Mouse (Mus musculus) activated CD4-positive, CD25-positive, alpha-beta regulatory T cell, adult 4 months (primary cell): ENCODE results near the gene Mef2b. TPM values are rescaled to one million over a fixed set of nuclear protein-coding genes. Genes with fewer than 3 reads are reported as not detected.
"Not testable (repeated sequence)": the region's sequence is repeated elsewhere in the genome, so short reads cannot be mapped to it uniquely, and the experiment has no call there.

ENCODE experiments used
- ATAC-seq: one replicate; pipeline ENCODE4 v1.8.0; 2017
- polyA plus RNA-seq, 2 experiments: library from polyadenylated mRNA; unstranded; fragments of 100-300 nt; shearing (Covaris generic); gene quantifications; one replicate each; pipeline ENCODE4 v1.2.1; 2017

Mef2b gene
- polyA plus RNA-seq, 2 experiments from 2014 or later = not detected

DNA sequence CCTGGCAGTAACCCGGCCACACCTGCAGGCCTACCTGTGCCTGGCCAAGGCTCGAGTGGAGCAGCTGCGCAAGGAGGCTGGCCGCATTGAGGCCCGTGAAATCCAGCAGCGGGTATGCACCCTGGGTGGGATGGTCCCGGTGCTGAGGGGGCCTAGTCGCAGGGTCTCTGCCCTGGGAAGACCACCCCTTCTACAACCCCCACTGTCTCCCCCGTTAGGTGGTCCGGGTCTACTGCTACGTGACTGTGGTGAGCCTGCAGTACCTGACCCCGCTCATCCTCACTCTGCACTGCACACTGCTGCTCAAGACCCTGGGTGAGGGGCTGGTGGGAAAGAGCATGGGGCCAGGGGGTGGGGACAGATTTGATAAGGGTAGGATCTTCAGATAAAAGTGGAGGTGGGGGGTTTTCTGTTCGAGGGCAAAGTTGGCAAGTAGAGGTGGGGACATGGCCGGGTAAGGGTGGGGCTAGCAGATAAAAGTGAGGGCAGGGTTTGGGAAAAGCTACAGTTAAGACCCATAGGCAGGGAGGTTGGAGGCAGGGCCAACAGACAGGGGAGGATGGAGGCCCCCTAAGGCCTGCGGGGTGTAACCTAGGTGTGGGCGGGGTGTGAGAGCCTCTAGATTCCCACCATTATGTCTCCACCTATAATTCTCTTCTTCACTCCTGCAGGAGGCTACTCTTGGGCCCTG lies 41.8 kb downstream of the Mef2b start:
- no peak for ATAC-seq

DNA sequence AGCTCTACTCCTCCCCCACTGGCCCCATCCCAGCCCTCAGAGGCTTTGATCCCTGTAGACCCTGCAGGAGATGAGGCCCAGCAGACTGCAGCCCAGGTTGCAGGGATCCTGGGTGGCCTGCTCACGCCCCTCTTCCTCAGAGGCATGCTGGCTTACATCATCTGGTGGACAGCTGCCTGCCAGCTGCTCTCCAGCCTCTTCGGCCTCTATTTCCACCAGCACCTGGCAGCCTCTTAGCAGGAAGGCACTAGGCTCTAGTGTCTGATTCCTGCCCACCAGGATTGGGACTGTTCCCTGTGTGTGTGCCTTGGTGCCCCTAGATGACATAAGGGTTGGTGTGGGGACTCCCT lies 42.4 kb downstream of the Mef2b start:
- no peak for ATAC-seq

- ATAC-seq = no peak
Observed at GRCm38 (mm10) chr8:70183194-70183593, 43.7 kb downstream of the Mef2b start.

DNA sequence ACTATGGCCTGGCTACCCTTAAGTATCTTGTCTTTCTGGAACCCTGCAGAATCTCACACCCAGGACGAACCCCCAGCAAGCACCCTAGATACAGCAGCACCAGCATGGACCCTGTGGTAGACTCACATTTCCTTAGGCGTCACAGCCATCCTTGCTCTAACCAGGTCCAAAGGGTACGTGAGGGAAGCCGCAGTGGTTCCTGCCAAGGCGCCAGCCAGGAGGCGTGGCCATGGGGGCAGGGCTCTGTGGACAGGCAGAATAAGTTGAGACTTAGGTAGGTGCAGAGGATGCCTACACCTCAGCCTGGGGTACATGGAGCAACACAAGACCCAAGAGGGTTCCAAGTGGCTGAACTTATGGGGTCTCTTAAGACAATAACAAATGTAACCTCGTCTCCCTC lies 49.2 kb downstream of the Mef2b start:
- no peak for ATAC-seq

GRCm38 (mm10) chr8:70193238-70193637 lies 53.7 kb downstream of the Mef2b start:
- ATAC-seq = no peak

DNA sequence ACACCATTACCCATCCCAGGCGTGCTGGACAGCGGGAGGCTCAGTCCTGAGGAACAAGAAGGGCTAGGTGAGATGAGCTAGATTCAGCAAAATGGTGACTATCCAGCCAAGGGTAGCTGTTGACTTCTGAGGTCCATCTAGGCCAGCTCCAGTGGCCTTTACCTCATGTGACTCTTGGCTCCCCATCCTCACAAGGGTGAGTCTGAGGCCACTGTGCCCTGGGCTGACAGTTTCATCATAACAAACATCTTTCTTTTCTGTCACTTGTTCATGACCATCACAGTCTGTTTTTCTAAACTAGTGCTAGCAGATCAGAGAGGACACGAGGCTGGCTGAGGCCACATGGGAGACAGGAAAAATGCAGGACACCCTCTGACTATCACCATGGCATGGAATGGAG lies 54.7 kb downstream of the Mef2b start:
- no peak for ATAC-seq

GRCm38 (mm10) chr8:70195762-70196161 lies 56.3 kb downstream of the Mef2b start:
- ATAC-seq = no peak

GRCm38 (mm10) chr8:70197603-70198002 lies 58.1 kb downstream of the Mef2b start:
- no peak for ATAC-seq

- no peak for ATAC-seq
Observed at GRCm38 (mm10) chr8:70200098-70200681, 60.7 kb downstream of the Mef2b start.

DNA sequence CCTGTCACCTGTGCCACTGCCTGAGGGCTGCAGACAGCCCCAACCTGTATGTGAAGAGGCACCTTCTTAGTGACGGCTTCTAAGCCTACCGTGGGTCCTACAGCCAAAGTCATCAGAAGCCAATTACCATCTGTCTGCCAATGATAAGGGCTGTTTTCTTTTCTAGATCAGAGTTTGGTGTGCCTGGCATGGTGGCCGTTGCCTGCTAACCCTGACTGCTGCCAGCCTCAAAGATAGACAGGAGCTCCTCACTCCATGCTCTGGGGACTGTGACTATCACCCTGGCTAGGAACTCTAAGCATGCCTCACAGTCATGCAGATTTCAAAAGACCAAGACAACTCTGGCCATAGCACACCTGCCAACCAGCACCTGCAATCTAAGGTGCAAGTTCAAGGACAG lies 61.9 kb downstream of the Mef2b start:
- ATAC-seq = no peak

DNA sequence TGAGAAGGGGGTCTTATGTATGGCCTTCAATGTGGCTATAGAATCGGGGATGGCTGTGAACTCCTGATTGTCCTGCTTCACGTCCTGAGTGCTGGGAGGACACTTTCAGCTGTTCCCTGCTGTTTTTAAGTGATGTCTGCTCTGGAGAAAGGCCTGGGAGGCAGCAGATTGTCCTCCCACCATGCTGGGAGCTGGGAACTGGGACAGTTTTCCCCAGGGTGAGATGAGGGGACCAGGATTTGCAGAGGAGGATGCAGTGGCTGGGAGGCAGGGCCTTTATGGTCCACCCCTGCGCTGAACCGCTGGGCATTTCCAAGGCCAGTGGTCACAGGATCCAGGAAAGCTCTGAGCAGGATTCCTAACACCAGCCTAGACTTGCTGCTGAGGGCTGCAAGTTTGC lies 63.6 kb downstream of the Mef2b start:
- no peak for ATAC-seq

GRCm38 (mm10) chr8:70204757-70205156 lies 65.2 kb downstream of the Mef2b start:
- ATAC-seq = no peak

DNA sequence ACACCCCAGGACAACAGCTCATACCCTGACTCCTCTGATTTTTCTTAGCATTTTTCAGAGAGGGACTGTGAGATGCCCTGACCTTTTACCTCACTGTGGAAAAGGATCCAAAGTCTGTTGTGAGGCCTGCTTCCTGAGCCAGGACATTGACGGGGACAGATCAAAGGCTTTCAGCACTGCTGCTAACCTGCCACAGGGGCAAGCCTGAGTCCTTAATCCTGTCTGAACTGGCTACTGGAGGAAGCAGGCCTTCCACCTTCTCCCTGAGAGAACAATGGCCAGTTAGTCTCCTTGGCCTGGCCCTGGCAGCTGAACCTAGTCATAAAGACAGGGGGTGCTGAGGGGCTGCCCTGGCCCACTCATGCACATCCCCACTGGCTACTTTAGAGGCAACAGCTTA lies 68.6 kb downstream of the Mef2b start:
- no peak for ATAC-seq

DNA sequence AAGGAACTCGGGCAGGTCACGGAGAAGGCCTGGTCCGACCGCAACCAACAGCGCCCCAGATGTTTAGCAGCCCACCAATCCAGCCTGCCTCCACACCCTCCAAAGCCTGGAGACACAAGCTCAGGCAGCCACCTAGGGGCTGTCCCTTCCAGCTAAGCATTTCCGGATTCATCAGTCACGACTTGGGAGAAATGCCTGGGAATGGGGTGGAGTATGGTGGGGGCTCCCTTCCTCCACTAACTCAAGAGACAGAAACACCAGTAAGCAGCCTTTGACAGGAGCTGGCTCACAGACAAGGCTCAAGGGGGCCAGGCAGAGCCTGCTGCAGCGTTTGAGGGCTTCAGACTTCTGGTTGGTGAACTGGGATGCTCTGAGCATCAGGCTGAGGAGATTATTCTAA lies 71.0 kb downstream of the Mef2b start:
- ATAC-seq = no peak

DNA sequence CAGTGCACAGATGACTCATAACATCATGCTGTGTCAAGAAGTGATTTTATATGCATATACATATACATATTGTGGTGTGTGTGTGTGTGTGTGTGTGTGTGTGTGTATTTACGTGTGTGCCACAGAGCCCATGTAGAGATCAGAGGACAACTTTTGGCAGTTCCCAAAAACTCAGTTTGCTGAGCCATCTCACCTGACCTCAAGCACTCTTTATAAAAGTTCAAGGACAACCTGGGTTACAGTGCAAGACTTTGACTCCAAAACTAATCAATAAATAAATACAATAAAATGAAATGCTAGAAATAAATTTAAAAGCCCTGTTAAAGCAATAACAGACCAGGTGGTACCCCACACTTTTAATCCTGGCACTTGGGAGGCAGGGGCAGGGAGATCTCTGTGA lies 71.8 kb downstream of the Mef2b start:
- ATAC-seq = no peak

DNA sequence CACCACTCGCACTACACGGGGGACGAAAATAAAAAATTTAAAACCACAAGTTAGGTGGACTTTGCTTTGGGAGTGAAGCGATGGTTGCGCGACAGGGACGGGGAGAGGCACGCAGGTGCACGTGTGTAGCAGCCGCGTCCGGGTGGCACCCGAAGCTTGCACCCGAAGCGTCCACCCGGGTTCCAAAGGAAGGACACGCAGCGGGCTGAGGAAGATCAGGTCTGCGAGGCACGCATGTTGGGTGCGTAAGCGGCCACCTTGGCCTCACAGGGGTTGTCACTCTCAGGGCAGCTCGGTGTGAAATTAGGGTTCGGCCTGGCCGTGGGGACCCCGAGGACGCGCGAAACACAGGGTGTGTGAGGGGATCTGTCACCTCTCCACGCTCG lies 72.2 kb downstream of the Mef2b start:
- no peak for ATAC-seq

DNA sequence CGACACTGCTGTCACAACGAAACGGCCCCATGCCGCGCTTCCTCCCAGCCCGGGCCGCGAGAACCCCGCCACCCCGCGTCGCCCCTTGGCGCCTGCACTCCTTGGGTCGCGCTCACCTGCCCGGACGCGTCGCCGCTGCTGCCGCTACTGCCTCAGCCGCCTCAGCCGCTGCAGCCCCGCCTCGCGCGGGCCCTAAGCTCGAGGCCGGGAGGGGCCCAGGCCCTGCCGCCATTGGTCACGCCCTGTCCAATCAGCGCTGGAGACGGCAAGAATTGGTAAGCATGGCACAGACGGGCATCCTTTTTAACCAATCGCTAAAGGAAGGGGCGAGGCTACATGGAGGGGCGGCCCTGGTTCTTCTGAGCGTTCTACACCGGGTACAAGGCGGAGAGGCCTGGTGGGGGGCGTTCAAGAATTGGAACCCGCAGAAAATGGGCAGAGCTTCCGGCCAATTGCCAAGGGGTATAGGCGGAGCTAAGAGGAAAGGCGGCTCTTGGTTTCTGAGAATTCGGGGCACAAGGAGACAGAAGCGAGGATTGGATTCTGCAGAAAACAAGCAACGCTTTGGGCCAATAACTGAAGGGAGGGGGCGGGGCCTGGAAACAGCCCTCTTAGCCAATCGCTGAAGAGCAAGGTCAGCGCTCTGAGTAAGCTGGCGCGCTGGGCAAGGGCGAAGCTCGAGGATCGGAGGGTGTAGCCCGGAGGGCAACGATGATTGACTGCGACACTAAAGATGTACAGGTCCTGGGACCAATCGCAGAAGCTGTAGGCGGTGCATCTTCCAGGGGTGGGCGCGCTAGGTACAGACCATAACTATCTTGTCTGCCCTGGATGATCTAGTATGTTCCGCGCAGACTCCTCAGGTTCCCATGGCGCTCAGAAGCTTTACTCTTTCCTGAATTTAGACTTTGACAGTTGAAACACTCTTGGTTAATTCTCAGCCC lies 72.9 kb downstream of the Mef2b start, which contains the start of gene Slc25a42:
Gene Slc25a42, minus strand, starts transcription at position 194 of the 944 bp plus-strand sequence.
- peak; percentile 90 for ATAC-seq

DNA sequence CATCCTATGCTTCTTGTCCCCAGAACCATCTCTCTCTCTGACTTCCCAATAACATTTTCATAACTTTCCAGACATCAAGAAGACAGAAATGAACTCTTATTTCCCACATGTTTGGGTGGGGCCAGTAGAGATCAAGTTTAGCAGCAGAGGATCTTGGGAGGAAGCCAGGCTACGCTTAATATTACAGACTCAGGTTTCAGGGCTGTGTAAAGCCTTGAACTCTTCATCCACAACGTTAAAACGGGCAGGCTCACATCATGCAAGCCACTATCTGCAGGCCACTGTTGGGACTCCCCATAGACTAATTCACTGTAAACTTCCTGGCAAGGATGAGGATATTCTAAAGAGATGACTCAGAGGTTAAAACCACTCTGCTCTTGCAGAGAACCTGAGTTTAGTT lies 74.9 kb downstream of the Mef2b start:
- ATAC-seq = no peak

- no peak for ATAC-seq
Observed at GRCm38 (mm10) chr8:70215092-70215491, 75.6 kb downstream of the Mef2b start.

DNA sequence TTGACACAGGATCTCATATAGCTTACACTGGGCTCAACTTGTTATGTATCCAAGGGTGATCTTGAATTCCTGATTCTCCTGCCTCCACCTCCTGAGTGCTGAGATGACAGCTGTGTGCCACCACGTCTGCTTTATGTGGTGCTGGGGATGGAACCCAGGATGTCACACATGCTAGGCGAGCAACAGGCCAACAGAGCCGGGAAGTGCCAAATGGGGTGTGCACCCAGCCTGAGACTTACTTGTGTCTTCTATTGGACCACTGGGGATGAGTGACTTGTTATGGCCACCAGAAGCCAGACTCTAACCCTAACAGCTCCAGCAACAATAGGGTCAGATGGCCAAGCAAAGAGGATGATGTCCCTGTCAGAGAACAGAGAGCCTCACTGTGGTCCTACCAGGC lies 76.7 kb downstream of the Mef2b start:
- ATAC-seq = not testable (repeated sequence)

DNA sequence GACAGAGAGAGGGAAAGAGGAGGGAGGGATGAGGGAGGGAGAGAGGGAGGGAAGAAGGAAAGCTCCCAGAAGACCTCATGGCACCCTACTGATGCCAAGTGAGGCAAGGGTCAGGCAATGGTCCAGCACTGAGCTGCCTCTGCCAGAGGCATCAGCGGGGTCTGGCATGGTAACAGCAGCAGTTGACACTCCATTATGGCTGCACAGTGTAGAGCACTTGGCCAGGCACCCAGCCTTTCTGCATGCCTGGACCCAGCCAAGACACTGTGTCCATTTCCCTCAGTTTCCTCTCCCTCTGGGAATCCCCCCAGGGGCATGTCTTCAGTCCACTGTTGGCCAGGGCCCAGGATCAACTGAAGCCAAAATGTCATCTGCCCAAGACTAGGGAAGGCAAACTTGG lies 77.1 kb downstream of the Mef2b start:
- ATAC-seq = no peak
